Mouse (Mus musculus): Measurements from ENCODE around the gene Gm8653.
"Not testable (repeated sequence)": the region's sequence is repeated elsewhere in the genome, so short reads cannot be mapped to it uniquely, and the experiment has no call there.

Gm8653 gene

DNA sequence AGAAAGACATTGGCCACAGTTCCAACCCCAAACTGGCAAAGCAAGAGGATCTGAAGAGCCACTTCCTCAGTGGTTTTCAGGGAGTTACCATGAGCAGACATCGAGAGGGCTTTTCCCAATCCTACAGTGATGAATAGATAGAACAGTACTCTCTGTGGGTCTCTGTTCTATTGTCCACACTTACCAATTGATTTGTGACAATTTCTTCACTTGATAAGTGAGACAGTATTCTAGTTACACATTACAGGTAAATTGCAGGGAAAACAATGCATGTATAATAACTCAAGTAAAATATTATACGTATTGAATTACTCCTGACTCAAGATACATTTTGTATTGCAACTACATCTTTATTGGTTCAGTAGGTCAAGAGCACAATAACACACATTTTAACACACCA, at the start of gene Gm8653:
TSS of gene Gm8653 (minus strand) at position 101 of the 400 bp plus-strand sequence.
- not testable (repeated sequence) for DNase-seq

DNA sequence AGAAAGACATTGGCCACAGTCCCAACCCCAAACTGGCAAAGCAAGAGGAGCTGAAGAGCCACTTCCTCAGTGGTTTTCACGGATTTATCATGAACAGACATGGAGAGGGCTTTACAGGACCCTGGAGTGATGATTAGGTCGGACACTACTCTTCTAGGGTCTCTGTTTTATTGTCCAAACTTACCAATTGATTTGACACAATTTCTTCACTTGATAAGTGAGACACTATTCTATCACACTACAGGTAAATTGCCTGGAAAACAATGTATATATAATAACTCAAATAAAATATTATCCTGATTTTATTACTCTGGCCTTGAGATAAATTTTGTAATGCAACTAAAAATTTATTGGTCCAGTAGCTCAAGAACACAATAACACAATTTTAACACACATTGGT, 28.3 kb upstream of the Gm8653 start, which contains the start of gene Gm8453:
TSS of gene Gm8453 (minus strand) at position 101 of the 400 bp plus-strand sequence.
- not testable (repeated sequence) for DNase-seq

DNA sequence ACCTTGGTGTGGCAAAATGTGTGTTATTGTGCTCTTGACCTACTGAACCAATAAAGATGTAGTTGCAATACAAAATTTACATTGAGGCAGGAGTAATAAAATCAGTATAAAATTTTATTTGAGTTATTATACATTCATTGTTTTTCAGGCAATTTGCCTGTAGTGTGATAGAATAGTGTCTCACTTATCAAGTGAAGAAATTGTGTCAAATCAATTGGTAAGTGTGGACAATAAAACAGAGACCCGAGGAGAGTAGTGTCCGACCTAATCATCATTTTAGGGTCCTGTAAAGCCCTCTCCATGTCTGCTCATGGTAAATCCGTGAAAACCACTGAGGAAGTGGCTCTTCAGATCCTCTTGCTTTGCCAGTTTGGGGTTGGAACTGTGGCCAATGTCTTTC, 12.0 kb downstream of the Gm8653 start, which contains the start of gene Vmn1r143:
TSS of gene Vmn1r143 (plus strand) at position 301 of the 400 bp plus-strand sequence.
- not testable (repeated sequence) for DNase-seq

GRCm38 (mm10) chr7:22163935-22164334, 37.1 kb downstream of the Gm8653 start, which contains the start of gene Vmn1r142:
Gene Vmn1r142 (minus strand): TSS chr7:22164035.
- not testable (repeated sequence) for DNase-seq
